Mouse (Mus musculus): ENCODE measurements around the gene Alkbh1.
"Not testable (repeated sequence)": the region's sequence is repeated elsewhere in the genome, so short reads cannot be mapped to it uniquely, and the experiment has no call there.

Gene Alkbh1

GRCm38 (mm10) chr12:87443700-87444122 is at the start of gene Alkbh1, which contains the start of gene Slirp:
Gene Alkbh1 (minus strand): TSS chr12:87444017.
Gene Slirp (plus strand): TSS chr12:87443896.
- peak; percentile 37 for DNase-seq (ENCODE audit: extremely low read depth, low read depth, low spot score)

DNA sequence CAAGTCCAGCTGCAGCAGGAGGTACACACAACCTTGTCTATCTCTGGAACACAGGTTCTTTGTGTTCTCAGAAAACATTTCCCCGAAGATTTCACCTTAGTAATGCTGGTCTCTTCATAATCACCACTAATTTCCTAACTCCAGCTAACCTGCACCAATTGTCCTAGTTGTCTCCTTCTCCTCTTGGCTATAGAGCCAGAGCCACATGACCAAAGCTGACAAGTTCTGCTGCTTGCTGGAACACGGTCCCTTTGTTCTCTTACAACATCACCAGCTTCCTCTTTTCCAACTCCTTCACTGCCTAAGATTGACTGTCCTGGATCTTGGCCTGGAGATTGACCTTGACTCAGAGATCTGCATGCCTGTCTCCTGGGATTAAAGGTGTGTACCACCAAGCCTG is 44.9 kb upstream of the Alkbh1 start:
- peak; percentile 90 for DNase-seq (ENCODE audit: extremely low read depth, low read depth, low spot score)

DNA sequence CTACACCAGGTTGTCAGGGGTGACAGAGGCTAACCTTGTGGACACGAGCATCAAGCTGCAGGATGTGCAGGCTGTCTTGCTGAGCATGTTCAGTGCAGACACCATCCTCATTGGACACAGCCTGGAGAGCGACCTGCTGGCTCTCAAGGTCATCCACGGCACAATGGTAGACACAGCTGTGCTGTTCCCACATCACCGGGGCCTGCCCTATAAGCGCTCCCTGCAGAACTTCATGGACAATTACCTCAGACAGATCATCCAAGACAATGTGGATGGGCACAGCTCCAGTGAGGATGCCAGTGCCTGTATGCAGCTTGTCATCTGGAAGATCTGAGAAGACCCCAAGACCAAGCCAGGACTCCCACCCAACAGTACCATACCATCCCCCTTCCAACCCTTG is 38.7 kb upstream of the Alkbh1 start:
- DNase-seq (ENCODE audit: extremely low read depth, low read depth, low spot score), result not testable (repeated sequence)

- peak; percentile 85 for DNase-seq (ENCODE audit: extremely low read depth, low read depth, low spot score)
Observed at GRCm38 (mm10) chr12:87474756-87475155, 30.9 kb upstream of the Alkbh1 start.

DNA sequence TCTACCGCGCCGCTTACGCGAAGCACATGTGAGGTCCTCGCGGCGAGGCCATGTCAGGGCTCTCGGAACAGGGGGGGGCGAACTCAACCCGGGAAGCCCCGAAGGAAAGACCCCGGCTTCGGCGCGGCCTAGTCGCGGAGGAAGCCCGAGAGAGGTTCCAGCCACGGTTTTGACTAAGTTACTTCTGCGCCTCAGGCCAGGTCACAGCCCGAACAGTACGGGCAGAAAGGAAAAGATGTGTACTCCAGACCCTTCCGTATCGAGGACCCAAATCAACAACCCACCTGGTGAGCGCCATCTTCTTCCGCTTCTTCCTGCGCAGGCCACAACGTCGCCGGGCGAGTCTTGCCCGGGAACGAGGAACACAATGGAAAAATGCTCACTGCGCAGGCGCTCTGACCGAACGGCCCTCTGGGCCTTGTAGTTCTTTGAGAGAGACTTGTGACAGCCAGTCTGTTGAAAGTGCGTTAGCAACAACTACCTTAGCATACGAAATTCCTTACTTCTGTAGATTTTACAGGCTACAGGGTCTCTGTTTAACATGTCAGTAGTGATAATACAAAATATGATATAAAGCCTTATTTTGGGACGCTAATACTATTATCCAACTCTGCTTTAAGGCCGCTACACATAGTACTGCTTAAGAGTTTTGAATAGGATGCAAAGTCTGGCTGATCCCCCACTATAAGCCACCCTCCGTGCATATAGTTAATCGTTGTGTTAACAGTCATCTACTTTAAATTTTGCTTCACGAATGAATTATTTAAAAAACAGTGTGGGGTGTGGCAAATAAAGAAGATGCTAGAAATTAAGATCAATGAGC is 28.4 kb upstream of the Alkbh1 start, which contains the start of gene Snw1:
Gene Snw1 (minus strand): TSS at position 311 of the 823 bp plus-strand sequence.
- peak; percentile 61 for DNase-seq (ENCODE audit: extremely low read depth, low read depth, low spot score)

DNA sequence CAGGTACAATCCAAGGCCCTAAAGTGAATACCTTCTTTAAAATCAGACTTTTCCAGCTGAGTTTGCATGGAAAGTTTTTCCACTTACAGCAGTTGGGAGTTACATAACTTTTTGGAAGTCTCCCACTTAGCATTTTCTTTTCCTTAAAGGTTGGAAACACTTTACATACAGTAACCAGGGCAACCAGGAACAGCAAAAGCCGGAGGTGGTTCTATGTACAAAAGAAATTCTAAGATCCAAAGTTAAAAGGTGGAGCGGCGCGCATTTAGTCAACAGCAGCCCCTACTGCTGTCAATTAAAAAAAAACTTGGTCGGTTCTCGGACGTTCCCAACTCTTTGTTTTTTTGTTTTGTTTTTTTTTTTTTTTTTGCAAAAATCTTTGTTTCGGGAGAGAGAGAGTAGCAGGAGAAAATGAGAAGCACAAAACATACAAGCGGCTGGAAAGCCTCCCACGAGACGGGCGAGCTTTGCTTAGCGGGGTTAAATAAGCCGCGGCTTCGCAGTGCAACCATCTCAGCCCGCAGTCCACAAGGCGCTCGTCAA is 27.7 kb upstream of the Alkbh1 start:
- no peak for DNase-seq (ENCODE audit: extremely low read depth, low read depth, low spot score)

DNA sequence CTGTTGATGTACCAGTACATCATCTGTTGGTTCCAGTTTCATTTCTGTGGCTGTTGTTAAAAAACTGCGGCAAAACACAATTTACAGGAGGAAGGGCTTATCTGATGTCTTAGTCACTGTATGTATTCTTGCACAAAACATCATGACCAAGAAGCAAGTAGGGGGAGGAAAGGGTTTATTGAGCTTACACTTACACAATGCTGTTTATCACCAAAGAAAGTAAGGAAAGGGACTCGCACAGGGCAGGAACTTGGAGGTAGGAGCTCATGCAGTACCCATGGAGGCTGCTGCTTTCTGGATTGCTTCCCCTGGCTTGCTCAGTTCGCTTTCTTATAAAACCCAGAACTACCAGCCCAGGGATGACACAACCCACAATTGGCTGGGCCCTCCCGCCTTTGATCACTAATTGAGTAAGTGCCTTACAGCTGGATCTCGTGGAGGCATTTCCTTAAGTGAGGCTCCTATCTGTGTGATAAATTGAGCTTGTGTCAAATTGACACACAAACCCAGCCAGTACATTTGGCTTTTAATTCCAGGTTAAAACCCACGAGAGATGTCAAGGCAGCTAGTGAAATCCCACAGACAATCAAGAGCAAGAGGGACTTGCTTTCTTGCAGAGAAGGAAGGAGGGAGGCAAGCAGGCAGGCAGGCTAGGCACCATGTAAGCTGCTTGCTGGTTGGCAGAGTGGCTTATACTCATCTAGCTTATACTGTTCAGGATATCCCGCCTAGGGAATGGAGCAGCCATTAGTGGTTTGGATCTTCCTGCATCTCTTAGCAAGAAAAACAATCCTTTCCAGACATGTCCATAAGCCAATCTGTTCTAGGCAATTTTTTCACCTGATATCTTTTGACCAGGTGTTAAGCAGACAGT is 26.7 kb upstream of the Alkbh1 start:
- no peak for DNase-seq (ENCODE audit: extremely low read depth, low read depth, low spot score)

- no peak for DNase-seq (ENCODE audit: extremely low read depth, low read depth, low spot score)
Observed at GRCm38 (mm10) chr12:87464678-87465297, 21.0 kb upstream of the Alkbh1 start.

- no peak for DNase-seq (ENCODE audit: extremely low read depth, low read depth, low spot score)
Observed at GRCm38 (mm10) chr12:87449456-87449855, 5.6 kb upstream of the Alkbh1 start.

GRCm38 (mm10) chr12:87444211-87444610 is 394 bp upstream of the Alkbh1 start:
- DNase-seq (ENCODE audit: extremely low read depth, low read depth, low spot score), result no peak

- DNase-seq (ENCODE audit: extremely low read depth, low read depth, low spot score), result no peak
Observed at GRCm38 (mm10) chr12:87443115-87443699, 610 bp downstream of the Alkbh1 start.

DNA sequence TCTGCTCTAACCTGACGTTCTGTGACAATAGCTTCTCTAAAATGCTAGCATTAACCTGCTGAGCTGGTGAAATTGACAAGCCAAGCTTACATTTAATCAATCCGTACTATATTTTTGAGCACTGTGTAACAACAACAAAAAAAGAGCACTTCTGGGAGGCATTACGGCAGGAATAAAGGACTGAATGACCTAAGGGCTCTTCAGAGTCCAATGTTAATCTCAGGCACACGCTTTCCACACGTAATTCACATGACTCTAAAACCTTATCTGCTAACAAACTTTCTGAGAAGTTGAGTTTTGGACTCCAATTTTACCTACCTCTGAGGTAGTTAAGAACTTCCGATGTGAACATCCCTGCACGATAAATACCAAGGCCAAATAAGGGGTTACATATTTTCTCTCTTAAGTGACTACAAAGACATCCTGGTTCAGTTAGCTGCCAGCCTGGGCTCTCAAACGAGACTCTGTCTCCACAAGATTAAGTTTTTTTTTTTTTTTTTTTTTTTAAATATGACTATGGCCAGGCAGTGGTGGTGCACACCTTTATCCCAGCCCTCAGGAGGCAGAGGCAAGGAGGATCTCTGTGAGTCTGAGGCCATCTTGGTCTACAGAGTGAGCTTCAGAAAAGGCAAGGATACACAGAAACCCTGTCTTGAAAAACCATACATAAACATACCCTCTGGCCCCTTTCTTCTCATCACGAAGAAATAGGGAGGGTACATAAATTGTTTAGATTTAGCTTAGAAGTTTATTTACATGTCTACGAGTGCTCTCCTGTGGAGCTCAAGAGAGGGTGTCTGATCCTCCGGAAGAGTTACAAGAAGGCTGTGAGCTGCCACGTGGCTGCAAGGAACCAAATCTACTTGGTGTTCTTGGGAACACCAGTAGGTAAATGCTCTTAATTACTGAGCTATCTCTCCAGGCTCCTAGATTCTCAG is 1.4 kb downstream of the Alkbh1 start:
- DNase-seq (ENCODE audit: extremely low read depth, low read depth, low spot score), result no peak

GRCm38 (mm10) chr12:87428885-87429284 is 14.9 kb downstream of the Alkbh1 start:
- no peak for DNase-seq (ENCODE audit: extremely low read depth, low read depth, low spot score)

DNA sequence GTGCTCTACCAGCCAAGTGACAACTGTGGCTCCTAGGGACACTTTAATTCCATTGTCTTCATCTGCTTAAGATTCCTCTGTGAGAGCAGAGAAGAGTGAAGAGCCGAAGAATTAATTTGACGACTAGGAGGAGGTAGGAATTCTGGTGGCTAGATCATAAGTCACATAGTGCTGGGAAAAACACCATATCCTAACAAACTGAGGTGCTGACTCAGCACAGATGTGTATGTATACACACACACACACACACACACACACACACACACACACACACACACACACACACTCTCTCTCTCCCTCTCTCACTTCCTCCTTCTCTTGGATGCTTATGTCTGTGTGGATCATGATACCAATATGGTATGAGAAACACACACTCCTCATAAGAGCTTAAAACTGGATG is 15.5 kb downstream of the Alkbh1 start:
- DNase-seq (ENCODE audit: extremely low read depth, low read depth, low spot score), result no peak

DNA sequence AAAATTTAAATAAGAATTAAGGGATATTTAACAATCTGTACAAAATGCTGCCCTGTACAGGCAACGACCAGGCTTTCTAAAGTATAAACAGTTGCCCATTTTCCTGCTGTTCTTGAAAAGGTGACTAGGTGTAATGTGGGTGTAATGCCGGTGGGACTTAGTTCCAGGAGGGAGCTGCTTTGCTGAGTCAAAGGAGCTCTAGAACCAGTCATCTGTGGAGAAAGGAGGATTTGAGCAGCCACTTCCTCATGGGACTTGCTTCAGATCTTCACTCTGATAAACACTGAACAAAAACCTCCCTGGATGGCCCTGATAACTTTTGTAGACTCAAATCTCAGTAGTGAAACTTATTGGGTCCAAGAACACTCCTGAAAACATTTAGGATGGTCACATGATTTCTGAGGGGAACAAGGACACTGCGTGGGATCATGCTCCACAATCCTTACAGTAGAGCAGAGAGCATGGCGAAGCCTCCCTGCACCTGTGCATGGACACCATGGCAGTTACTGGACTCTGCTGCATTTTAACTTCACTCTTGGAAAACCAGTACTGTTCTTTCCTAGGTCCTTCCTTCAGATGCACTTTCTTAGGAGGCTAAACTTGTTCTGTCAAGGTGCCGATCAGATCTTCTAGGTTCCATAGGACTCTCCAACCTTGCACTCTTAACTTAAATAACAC is 17.3 kb downstream of the Alkbh1 start:
- DNase-seq (ENCODE audit: extremely low read depth, low read depth, low spot score), result no peak

- no peak for DNase-seq (ENCODE audit: extremely low read depth, low read depth, low spot score)
Observed at GRCm38 (mm10) chr12:87424516-87424915, 19.3 kb downstream of the Alkbh1 start.

DNA sequence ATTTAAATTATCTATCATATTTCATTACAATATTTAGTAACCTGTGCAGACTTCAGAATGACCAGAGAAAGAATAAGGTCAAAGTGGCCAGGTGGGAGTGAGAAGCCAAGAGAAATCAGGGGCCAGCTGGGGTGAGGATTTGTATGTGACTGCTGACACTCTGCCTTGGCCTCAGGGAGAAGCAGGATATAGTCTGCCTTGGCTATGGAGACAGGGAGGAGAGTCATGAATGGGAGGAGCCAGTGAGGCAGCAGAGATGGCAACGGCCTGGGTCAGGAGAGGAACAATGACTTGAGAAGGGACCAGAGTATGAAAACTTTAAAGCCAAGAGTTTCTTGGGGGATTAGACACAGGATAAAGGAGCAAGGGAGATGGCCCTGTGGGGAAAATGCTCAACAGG is 20.1 kb downstream of the Alkbh1 start:
- DNase-seq (ENCODE audit: extremely low read depth, low read depth, low spot score), result no peak

GRCm38 (mm10) chr12:87421708-87422507 is 21.9 kb downstream of the Alkbh1 start:
- DNase-seq (ENCODE audit: extremely low read depth, low read depth, low spot score), result no peak
